Mouse (Mus musculus) granulocyte monocyte progenitor cell, adult 5-6 weeks (primary cell): ENCODE data around the gene Vti1a. TPM values are rescaled to one million over a fixed set of nuclear protein-coding genes. Genes with fewer than 3 reads are reported as not detected.

Experiments
- ATAC-seq: replicated peaks from 2 replicates; pipeline ENCODE4 v1.8.0; 2016; ENCODE audit warnings: mild to moderate bottlenecking, moderate TSS enrichment, inconsistent platforms; ENCODE audit not compliant: poor library complexity, severe bottlenecking
- total RNA-seq, 2 experiments: library from RNA; stranded (forward) in 1 of 2; stranded (reverse) in 1 of 2; fragments of 200-712, 200-1000 nt in 1 of 2; fragments of >200 nt in 1 of 2; fragmentation: Nextera tagmentation in 1 of 2; gene quantifications; 2 replicates each; pipeline ENCODE4 v1.2.3; 2014 to 2017

The Vti1a gene
- total RNA-seq, 2 experiments from 2014 or later: 29.7 to 34.4 TPM

DNA sequence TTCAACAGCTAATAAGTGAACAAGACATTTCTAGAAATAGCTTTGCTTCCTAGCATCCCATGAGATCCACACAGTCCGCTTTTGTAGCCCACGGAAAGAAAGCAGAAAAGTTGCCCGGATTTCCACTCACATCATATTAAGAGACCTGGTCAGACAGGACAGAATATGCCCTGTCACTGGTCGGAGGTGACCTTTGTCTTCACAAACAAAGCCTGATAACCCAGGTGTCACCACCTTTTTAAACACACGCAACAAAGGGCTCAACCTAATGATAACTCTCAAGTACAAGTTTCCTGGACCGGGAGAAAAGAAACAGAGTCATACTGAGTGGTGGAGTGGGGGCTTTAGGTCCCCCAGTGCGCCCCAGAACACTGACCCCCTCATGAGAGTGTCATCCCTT is 236.2 kb downstream of the Vti1a start:
- no peak for ATAC-seq

DNA sequence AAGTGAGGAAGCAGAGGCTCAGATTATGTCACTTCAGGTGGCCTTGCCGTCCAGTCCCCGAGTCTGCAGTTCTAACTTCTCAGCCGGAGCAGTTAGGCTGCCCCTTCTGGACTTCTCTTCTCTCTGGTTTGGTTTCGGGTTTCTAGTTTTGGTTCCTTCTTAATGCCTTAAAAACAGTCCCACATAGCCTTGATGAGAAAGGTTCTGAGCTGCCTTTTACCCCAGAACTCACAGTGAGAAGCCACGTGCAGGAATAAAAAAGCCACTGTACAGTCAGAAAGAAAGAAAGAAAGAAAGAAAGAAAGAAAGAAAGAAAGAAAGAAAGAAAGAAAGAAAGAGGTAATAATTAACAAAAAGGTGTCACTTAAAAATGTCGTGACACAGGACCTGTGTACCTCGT is 236.8 kb downstream of the Vti1a start:
- ATAC-seq: no peak

DNA sequence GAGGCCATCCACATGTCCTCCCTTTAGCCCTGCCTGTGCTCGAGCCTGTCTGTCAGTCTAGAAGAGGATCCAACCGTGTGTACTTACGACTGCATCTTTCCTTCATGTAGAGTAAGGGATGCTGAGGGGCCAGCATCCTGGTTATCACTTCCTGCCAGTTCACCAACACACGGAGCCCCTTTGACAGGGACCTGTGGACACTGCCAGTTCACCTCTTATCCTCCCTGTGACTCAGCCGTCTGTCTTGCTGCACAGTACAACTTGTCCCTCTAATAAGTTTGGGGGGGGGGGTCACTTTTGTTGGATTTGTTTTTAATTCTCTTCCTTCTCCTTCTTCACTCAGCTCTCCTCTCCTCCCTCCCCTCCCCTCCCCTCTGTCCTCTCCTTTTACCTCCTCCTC is 238.2 kb downstream of the Vti1a start:
- no peak for ATAC-seq

DNA sequence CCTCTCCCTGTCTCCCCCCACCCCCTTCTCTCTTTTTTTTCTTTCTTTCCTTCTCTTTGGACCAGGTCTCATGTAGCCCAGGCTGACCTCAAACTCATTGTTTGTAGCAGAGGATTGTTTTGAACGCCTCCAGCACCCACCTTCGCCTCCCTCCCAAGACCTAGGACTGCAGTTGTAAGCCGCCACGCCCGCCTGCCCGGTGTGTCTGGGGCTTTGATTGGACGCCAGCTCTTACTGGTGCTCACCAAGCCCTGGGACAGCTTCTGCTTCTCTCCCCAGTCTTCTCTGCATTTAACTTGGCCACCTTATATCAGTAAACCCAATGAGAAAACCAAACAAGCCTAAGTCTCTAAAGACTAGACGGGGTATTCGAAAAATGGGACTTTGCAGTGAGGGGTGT is 238.6 kb downstream of the Vti1a start:
- no peak for ATAC-seq

DNA sequence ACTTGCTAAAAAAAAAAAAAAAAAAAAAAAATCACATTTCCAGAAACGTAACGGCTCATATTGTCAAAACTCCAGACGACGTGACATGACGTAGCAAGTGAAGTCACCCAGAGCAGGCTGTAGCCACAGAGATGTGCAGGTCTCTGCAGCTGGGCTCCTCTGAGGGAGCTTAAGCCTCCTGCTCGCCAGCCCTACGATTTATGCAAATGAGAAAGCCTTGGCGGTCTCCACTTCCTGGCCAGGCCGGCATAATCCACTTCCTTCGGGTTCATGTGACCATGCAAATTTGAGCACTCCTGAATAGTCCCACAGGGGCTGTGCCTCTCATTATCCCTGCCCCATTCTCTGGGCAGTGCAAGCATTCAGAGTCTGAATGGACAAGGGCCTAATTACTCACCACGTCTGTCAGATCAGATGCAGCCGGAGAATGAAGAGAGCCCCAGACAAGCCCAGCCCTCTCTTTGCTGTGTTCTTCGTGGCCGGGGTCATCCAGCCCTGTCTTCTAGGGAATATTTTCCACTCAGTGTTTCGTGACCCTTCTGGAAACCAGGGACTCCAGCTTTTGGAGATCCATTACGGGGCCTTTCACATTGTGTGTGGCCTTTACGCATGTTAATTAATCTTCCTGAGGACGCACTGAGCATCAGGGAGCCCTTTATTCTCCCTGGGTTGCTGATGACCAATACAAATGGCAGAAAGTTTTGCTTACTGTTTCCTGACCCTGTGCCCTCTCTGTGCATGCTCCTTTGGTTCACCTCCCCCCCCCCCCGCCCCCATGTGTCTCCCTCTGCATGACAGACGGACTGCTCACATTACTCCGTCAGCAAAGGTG is 240.3 kb downstream of the Vti1a start:
- ATAC-seq: peak; percentile 89

DNA sequence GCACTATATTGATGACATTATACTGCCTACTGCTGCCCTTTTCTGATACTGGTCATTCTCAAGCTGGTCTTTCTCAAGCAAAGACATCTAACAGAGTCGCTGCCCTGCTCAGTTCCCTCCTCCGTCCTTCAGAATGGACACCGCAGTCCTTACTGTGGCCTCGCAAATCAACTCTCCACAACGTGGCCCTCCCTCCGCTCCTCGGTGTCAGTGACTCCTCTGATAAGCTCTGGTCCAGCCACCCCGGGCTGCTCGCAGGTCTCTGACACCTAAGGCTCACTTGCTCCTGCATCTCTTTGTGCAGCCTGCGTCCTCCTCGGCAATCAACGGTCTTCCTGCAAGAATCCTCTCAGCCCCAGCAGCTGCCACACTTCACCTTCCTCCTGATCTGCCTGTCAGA is 243.2 kb downstream of the Vti1a start:
- ATAC-seq: no peak

DNA sequence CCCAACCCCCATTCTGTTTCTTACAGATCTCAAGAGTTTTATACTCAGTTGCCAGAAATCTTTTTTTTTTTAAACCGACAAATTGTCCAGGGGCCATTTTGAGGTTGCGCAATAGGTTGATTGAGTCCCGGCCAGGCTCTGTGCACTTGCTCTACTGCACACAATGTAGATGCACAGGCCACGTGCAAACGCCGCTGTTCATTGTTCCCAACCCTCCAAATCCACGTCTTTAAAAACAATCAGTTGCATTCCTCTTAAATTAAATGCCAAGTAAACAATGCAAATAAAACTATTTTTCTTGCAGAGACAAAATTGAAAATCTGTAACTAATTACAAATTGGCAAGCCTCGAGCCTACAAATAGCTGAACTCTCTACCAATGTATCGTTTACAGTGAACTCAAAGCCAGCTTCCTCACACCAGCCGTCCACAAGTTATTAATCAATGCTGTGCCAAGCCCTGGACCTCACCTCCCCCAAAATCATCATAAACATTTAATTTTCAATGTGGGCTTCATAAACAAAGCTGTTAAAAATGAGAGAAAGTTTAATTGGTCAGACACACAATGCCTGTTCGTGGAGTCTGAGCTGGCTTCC is 244.1 kb downstream of the Vti1a start:
- no peak for ATAC-seq

DNA sequence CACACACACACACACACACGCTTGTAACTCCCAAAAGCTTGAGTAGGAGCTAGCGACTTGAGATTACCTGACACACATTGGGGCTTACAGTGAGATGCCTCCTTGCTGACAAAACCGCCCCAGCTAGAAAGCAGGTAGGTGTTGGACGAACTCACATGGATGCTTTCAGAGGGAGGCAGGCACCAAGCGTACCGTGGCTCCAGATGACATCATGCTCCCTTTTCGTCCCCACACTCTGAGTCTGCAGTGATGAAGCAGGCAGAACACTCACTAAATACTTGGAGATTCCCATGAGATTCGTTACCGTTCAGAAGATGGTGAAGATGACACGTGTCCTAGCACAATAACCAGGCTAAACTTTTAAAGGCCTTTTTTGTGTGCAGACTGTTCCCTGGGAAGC is 245.4 kb downstream of the Vti1a start:
- ATAC-seq: no peak

DNA sequence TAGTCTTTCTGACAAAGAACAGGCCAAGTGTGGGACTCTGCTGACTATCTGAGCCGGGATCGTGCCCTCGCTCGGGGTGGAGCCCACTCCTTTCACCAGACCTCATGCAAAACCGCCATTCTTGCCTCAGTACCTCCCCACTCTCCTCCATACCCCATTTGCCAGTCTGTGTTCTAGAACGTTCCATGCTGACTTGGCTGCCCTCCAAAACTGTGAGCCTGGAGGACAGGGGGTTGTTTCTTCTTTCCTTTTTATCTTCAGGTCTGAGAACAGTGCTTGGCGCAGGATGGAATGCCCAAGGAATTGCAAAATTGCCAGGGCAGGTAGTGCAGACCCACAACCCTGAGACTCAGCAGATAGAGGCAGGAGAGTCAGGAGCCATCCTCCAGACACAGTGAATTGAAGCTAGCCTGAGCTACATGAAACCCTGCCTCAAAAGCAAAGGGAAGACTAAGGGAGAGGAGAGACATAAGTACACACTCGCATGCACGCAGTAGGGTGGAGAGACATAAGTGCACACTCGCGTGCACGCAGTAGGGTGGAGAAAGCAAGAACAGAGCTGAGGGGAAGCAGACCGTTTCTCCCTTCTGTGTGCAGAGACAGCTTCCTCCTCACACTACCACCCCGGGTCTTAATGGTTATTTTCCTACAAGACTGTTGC is 246.5 kb downstream of the Vti1a start:
- ATAC-seq: no peak

DNA sequence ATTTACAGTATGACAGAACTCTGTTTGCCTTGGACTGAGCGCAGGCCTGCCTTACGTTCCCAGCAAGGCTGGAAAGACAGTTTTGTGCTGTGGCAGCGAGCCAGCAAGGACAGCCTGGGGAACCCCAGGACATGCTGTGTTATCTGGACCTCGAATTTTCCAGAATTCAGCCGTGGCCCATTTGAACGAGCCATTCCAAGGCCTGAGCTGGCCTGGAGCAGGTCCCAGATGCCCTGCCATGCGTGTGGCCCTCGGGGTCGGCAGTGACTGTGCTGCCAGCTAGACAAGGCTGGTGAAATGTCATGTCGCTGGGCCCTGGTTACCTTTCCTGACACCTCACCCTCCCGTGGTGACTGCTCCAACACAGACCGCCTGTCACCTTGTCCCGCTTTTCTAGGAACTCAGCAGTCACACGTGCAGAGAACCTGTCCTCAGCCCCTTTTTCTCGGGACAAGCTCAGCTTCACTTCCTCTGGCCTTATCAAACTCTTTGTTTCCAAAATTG is 247.1 kb downstream of the Vti1a start:
- ATAC-seq: no peak

DNA sequence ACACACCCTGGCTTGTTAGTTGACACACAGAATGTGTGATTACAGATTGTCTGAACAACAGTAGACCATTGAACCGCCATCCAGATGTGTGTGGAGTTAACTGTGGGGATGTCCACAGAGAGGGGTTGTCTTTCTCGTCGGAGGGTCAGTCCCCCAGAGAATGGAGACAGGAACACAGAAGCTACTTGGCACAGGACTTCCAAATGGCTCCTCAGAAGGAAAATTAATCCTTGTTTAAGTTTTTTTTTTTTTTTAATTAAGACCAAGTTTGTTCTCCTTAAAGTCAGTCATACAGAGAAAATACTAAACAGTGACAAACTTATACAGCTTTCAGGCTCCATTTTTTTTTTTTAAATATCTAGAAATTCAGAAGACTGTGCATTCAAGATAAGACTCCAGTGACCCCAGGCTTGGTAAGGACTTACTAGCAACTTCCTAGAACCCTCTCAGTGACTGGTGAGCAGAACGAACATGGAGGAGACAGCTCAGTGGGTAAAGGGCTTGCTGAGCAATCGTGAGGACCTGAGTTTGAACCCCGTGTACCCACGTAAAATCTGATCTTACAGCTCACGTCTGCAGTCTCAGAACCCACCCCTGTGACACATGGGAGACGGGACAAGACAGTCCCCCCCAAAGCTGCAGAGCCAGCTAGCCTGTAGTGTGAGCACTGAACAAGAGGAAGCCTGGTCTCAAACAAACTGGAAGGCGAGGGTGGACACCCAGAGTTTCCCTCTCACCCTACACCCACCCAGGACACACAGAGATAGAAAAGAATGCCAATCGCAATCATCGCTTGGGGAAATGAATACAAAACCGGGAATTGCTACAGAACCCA is 248.2 kb downstream of the Vti1a start:
- no peak for ATAC-seq

DNA sequence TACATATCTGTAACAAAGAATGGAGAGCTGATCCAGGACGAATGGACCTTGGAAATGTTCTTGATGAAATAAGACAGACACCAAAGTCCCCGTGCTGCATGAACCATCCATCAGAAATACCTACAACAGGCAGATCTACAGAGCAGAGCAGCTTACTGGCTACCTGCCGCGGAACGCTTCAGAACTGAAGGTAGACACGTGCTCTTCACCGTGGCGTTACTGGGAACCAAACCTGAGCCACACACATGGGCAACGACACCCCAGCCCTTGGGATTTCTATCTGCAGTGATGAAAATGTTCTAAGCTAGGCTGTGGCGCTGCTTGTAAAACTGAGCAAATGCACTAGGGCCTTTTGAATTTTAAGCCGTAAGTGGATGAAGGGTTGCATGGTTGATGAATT is 249.0 kb downstream of the Vti1a start:
- no peak for ATAC-seq

DNA sequence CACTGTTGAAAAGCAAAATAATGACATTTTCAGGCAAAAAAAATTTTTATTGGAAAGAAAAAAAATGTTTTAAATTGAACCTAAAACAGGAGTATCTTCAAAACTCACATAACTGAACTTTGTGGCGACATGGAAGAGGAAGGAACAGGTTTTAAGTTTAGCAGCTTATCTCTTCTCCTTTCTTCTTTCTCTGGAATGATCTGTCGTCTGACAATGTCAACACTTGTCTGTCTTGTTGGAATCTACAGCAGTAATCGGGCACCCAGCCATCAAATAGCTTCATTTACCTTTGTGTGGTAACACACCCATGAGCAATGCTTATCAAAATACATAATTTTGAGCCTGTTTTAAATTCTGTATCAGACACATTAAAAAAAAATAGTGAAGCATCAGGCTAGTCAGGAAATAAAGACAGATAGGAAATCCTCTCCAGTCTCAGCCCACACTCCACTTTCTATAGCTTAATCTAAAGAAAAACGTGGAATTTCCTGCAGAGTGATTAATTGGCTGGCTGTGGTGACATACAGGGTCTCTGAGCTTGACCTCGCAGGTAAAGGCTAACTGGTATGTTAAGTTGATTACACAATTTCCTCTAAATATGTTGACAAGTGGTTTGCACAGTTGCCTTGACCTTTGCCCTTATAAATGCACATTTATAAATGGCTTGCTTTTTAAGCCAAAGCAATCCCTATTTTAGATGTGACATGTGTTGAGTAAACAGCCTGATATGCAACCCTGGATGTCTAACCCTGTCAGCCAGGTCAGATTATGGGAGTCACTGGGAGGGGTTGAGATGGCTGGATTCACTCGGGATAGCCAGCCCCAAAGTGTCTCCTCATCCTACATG is 249.7 kb downstream of the Vti1a start:
- no peak for ATAC-seq

DNA sequence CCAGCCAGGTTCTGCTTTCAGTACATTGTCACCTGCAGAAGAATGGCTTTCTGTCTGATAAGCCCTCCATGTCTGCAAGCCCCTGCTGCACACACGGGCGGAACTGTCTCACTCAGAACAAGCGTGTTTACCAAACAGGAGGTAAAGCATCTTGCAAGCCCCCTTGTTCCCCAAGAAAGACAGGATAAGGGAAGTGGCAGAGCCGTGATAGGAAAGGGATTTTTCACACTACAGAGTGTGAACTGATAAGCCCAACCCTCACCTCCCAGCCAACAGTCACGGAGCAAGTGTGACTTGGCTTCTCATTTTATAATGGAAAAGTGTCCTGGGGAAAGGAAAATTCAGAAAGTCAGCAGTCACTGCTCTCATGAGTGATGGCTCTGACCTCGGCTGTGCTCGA is 253.0 kb downstream of the Vti1a start:
- no peak for ATAC-seq

DNA sequence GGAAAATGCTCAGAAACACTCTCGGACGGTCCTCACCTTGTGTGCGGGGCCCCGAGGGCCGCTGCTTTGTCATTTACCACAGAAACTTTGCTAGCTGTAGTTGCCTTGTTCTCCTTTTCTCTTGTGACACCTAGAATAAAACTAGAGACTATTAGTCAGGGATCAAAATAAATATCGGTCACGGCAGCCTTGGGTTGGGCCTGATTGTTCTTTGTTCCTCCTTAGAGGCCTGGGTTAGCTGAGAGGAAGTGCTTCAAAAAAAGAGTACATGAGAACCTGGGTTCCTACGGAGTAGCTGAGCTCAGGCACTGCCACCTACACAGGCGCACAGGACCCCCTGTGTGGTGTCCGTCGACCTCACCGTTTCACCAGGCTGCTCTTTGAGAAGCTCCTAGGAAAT is 253.8 kb downstream of the Vti1a start:
- peak; percentile 66 for ATAC-seq

DNA sequence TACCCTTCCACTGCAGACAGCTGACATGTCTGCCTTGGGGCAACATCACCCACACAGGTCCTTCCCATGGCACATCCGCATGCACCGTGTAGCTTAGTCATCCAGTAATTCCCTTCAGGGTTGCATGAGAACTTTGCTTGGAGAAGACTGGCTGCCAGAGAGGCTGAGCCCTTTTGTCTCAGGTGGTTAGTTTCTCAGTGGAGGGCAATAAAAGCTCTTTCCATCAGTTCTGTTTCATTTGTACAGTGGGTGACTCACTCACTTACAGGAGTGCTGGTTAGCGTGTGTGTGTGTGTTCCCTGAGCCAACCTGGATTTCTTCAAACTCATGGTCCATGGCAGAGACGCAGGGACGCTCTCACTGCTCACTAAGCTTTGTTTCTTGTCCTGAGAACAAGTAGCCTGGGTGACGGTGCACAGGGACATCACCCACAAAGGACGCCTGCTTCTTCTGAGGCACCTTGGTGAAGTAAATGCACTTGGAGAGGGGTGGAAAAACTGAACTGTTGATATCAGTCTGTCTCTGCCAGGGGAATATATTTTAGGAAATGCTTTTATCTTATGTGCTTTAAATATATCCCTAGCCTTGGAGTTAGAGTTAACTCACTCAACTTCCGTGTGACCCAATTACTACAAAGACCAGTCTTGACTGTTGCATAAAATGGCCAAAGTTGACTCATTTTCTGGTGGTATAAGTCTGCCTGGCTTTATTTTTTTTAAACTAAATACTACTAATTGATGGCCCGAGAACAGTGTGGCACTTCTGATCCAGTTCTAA is 254.6 kb downstream of the Vti1a start:
- no peak for ATAC-seq

DNA sequence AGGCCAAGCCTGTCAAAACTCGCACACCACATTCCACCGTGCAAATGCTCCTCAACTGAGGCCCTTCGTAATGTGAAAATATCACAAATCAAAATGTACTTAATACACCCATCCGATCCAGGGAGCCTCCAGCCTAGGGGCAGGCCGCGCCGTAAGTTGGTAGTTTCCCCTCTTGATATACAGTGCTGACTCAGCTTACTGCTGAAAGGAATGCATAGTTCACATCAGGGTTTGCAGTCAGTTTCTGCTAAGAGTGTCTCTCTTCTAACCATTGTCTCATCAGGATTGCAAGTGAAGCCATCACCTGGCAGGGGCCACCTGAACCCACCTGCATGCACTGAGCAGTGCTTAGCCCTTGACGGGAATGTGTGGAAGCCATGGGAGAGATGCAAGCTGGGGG is 255.4 kb downstream of the Vti1a start:
- no peak for ATAC-seq

DNA sequence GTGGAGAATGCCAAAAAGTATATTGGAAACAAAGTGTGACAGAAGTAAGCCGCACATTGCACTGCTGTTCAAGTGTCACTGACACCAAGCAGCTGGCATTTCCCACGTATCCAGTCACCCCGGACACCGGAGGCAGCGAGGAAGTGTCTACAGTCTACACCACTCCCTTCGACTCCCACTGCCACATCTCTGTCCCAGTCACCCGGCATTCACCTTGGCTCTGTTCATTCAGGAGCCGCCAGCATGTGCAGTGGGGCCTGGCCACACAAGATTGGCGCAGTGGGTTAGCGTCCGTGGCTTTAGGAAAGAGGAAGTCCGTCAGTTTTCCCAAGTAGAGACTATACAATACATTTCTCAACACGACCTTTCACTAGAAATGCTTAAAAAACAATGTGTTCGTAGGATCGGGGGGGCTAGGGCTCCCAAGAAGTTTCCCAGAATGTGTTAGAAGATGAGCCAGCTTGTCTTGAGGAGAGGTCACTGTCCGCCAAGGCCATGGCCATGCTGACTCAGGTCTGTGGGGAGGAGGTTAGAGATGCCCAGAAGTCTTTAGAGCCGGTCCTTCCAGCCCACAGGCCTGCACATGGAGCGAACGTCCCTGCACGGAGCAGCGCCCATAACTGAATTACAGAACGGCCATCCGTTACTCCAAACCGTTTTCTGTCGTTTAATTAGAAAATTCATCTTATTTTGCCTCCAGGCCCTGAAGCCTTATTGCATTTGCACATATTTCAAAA is 261.4 kb downstream of the Vti1a start:
- ATAC-seq: peak; percentile 82
